Mouse (Mus musculus) testis, postnatal 14 days (tissue): Measurements from ENCODE around the gene Alg14.
A peak's percentile ranks its signal among the peaks of the same experiment; 100 is the strongest.

Source experiments
- DNase-seq: peaks from one replicate; pipeline ENCODE4 v3.0.0; 2021; ENCODE audit warnings: low spot score

Alg14 gene

DNA sequence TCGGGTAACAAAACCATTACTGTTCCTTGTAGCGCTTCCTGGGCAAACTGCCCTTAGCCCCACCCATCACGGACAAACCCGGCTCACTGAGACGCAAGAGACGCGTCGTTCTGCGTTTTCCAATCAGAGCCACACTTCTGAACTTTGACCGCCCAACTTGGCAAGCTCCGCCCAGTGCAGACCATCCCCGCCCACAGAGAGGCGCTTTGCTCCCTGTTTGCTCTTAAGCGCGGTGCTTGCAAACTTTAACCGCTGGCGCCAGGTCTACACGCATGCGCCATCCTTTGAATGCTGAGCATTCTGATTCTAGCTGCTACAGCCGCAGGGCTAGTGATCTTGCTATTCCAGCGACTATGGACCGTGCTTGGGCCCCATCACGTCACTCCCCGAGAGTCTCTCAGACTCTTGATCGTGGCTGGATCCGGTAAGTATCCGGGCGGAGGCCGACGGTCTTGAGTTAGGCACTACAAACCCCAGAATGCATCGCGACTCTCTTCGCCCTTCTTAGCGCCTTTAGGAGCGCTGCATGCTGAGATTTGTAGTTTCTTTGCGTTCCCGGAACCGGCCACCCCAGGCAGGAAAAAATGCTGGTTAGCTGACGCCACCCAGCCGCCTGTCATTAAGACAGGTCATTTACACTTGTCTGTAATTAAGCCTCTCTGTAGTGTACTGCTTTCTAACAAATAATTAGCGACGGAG, at the start of gene Alg14:
TSS of gene Alg14 (plus strand) at position 214 of the 699 bp plus-strand sequence.
- peak; percentile 95 for DNase-seq

DNA sequence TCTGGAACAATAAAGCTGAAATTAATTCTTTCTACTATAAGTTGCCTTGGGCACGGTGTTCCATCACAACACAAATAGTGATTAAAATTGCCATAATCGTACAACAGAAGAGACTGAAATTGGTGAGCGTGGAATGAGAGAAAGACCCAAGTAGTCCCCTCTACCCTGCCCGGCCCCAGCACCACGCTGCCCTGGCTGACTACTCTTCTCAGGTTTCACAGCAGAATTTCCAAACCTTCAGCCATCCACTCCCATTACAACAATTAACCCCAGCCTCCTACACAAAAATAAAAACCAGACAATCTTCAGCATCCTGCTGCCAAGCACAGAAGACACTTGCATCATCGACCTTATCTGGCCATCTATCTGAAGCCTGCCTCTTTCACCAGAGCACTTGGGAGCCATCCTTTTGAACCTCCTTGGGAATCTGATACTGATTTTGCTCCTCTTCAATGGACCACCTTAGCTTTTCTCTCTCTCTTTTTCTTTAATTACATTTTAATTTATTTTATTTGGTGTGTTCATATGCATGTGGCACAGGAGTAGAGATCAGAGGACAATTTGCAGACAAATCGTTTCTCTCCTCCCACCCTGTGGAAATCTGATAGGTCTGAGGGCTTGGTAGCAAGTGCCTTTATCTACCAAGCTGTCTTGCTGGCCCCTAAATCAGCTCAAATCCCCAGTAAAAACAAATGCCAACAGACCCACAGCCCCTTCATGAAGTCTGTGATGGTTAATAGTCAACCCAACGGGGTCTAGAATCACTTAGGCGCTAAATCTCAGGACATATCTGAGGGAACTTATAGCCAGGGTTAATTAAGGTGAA, 49.2 kb upstream of the Alg14 start:
- no peak for DNase-seq

DNA sequence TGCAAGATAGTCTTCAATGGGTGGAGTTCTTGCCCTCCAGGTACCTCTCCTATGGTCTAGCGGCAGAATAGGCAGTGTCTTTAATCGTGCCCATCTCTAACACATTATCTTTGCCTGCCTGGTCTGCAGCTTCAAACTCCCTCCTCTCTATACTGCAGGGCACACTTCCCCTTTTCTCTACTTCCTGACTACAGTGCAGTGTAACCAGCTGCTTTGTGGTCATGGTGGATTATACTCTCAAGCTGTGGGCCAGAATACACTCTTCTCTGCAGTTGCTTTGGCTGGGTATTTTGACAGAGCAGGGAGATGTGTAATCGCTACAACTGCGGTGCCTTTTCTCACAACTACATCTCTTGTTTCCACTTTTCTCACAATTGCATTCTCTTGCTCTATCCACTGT, 48.6 kb upstream of the Alg14 start:
- DNase-seq: no peak

DNA sequence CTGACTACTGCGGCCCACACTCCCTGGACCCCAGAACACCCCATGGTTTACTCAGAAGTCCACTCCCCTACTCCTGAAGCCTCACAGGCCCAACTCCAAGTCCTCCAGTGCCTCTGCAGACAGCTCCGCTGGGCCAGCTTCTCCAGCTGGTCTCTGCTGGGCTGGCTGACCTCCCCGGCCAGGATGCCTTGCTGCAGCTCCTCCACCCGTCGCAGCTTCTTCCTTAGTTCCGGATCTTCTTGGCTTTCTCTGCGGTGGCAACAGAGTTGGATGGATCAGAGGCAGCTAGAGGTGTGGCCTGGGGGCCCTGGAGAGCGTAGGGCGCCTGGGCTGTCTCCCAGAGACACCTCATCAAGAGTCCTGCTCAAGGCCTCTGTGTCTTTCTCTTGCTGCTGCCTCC, 41.5 kb upstream of the Alg14 start:
- no peak for DNase-seq

DNA sequence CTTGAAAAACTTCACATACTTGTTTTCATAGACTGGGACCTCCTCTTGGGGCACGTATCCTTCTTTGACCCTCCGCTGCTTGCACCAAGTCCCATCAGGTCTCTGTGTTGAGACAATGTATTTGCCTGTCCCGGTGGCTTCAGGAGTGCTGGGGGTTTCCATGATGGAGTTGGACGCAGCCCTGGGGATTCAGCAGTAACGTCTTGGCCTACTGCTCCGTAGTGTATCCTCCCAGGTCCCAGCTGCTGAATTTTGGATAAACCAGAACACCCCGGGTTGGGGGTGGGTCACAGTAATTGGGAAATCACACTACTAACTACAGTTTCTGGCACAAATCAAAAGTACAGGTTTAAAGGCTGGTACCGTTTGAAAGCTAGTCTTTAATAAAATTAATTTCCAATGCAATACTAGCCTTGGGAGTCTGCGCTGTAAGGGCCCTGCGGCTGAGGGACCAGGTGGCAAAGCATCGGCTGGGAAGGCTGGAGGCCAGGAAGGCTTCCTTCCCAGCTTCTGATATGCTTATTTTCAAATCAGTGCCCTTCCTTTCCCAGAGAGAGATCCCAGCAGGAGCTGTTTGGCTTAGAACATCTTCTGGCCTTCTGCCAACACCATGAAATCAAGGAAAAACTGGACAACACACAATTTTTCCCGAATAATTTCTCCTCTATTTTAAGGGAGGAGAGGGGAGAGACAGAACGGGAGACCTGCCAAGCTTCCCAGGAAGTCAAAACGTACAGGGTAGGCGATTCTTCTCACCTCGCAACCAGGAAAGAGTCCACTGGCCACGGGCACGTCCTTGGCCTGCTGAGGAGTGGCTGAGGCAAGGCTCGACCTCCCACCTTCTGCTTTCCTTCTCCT, 40.8 kb upstream of the Alg14 start:
- DNase-seq: no peak

DNA sequence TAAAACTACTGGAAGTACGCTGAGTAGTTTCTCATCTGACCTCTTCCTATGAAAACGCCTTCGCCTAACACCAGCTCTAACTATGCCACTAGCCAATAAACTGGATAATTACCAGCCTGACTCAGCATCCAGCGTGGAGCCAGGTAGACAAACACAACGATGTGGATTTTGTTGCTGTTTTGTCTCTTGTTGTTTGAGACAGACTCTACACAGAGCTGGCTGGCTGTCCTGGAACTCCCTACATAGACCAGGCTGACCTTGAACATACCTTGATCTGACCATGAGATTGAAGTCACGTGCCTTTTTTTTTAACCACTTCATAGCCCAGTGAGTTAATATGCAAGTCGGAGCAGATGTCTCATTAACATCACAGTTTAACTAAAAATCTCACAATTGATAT, 36.1 kb upstream of the Alg14 start:
- DNase-seq: no peak

DNA sequence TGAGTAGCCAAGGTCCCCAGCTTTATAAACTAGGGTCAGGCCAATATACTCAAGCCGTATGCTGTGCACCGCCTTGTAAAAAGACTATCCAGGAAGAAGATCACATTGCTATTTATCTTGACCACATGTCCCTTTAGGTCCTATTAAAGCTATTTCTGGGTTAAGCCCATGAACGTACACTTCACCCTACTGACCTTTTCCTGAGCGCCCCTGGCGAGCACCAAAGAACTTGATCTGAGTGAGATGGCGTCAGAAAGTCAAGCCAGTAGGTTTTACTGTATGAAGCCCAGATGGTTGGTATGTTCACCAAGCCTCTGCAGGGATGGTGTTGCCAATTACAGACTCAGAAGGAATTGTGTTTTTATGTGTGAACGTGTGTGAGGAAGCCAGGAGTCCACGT, 35.4 kb upstream of the Alg14 start:
- DNase-seq: no peak

DNA sequence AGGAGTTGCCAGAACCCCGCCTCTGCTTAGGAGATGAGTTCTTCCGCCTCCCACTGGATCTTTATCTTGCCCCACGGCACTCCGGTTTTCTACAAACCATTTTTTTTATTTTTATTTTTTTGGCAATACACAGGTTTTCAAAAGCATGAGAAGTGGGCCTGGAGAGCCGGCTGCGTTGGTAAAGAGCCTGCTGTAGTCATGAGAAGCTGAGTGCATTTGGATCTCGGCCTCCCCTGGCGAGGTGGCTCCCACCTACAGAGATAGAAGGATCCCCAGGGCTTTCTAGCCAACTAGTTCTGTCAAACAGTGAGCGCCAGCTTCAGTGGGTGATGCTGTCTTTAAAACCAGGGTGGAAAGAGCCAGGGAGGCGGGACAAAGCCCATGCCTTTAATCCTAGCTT, 34.2 kb upstream of the Alg14 start:
- no peak for DNase-seq

DNA sequence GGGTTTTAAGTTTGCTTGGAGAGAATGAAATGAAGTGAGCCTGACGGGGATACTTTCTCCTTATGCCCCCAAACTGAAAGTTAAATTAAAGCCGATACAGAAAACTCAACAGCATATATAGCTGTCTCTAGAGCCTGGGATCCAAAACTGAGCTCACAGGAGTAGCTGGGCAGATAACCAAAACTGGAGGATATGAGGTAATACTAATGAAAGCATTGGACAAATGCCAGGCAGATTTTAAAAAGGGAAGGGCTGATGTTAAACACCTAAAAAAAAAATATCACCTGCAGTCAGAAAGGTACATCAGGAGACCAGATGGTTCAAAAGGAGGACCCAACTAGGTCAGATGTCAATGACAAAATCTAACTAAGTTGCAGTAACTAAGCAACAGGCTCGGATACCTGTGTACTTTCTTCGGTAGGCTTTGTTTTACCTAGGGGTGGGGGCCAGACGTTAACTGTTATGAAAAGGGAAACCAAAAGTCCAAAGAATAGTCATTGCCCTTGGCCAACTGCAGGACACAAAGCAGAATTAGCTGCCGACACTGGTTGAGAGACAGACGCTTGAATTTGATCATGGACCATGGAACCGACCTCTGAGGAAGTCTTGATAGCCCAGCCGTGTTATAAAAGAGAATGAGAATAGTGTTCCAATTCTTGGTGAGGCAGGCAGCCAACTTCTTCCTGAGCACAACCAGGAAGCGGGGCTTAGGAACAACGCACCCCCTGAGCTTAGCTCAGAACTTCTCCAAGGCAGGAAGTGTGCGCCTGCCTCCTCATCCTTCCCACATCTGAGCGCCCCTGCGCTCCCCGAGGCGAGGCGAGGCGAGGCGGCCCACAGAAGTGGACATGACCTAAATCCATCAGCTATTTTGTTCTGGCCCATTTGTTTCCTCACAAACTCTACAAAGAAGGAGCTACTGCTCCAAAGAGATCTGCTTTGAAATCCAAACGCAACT, 32.8 kb upstream of the Alg14 start:
- no peak for DNase-seq

DNA sequence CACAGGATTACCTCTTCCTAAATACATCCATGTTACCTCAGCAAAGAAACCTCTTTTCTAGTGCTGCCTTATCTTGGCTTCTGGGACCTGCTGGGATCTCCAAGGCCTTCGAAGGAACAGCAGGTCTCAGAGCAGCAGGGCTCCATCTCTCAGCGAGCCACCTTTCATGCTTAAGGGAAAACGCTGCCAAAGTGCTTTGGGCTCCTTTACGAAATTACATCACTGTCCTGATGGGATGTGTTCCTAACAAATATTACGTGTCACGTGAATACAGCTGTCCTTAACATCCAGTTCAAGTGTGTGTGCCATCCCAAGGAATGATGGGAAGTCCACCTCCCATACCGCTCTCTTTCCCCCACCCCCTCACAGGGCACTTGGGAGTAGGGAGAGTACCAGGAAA, 31.5 kb upstream of the Alg14 start:
- no peak for DNase-seq

DNA sequence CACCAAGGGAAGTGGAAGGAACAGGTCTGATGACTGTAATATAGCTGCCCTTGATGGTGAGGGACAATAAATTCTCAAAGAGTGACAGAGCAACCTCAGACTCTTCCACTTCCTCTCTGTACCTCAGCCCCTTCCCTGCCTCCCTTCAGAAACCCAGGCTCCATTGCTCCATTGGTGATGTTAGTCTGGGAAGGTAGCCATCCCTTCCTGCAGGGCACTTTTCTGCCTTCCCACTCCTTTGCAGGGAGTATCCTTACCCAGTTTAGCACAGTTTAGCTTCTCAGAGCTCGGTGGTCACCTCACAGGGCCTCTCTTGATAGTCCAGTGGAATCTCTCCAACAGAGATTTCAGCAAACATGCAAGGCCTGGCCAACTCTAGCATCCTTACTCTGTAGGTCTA, 30.7 kb upstream of the Alg14 start:
- DNase-seq: no peak

DNA sequence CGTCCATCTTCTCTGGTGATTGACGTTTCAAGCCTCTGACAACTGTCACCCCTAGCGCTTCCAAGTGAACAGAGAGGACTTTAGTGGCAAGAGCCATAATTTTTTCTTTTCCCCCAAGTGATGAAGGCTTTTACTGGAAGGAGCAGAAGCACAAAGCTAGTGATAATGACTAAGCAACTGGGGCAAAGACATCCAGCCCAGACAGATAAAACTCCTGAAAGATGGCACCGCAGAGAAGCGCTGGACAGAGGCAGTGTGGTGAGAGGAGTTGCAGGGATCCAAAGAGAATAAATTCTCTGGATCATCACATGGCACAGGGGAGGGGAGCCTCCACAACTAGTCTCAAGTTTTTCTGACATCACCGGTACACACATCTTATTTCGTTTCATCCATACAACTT, 30.3 kb upstream of the Alg14 start:
- DNase-seq: no peak

DNA sequence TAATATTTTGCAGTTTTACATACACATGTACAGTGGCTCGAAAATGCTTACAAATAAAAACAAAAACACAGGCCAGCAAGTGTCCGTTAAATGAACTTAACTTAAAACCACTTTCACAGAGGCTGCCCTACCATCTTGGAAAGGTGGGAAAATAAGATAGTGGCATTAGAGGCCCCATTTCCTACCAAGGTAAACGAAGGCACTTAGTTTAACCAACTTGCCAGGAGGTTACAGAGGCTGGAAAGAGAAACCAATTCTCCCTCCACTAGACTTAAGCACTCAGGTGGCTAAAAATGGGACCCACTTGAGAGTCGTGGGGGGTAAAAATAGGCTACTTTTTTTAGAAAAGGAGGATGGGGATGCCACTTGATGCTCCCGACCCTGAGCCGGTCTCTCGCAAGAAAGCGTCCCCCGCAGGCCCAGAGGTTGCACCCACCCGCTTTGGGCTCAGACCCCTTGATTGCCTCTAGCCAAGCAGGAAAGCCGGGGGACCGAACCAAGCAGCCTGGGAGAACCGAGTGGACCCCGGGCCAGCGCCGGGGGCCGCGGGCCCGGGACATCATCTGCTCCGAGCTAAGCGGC, 29.5 kb upstream of the Alg14 start:
- peak; percentile 39 for DNase-seq

DNA sequence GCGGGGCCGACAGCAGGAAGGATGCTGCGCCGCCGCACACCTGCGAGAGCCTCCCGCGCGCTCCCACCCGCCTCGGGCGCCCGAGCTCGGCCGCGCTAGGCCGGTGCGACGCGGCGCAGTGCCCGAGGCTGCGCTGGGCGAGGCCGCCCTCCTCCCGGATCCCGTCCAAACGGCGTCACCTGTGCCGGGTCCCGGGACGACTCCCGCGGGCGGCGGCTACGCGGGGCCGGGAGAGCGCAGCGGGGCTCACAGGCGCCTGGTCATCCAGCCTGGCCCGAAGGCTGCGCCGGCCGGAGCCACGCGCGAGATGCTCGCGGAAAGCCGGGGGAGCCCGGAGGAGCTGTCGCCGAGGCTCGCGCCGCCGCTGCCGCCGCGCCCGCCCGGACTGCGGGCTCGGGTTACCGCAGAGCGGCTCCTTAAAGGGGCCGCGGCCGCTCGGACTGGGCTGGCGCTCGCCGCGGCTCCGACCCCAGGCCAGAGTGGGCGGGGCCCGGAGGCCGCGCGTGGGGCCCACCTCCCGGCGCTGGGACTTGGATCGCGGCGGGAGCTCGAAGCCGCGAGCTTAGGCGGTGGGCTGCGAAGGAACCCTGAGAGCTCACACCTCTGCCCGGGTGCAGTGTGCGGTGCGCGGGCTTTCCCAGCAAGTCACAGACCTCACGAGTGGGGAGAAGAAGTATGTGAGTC, 28.9 kb upstream of the Alg14 start:
- DNase-seq: peak; percentile 73

DNA sequence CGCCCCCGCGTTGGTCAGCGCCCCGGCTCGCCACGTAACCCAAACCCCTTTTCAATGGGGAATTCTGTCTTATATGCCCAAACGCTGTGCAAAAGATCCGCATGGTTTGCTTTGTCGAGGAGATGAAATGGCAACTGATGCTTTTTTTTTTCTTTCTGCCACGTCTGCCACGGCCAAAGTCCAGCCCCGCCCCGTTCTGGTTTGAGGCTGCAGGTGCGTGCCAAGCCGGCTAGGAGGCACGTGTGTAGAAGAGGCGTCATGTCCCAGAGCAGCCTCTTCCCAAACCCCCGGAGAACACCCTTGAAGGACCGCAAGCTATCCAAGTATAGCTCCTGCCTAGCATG, 28.4 kb upstream of the Alg14 start:
- peak; percentile 59 for DNase-seq

DNA sequence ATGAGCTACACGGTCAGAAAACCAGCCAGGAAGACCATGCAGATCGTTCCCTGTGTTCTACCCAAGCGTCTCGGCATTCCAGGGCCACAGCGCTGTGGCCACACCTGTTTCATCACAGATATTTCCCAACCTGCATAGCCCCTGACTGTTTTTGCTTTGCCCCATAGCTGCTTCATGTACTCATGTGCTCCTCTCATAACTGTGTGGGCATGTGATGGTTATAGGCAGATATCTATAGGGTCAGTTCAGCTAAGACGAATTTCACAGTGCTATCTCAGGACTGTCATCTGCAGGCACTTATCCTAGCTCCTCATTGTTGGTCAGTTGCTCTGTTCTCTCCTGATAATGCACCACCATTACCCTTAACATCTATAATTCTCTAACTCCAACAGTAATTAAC, 27.3 kb upstream of the Alg14 start:
- DNase-seq: no peak

DNA sequence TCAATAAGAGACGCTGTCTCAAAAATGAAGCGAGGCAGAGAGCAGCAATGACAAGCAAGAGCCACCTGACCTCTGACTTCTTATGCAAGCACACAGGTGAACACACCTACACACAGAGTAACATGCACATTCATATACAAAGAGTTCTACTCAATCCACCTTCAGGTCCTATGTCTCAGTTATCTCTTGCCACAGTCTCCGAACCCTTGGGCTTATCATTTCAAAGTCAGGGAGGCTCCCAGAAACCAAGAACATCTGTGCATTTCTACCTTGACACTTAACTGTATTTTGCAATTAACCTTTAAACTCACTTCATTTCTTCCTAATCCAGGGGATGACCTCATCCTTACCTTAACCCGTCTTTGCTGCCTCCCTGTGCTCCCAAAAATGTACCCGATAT, 24.3 kb upstream of the Alg14 start:
- DNase-seq: no peak

DNA sequence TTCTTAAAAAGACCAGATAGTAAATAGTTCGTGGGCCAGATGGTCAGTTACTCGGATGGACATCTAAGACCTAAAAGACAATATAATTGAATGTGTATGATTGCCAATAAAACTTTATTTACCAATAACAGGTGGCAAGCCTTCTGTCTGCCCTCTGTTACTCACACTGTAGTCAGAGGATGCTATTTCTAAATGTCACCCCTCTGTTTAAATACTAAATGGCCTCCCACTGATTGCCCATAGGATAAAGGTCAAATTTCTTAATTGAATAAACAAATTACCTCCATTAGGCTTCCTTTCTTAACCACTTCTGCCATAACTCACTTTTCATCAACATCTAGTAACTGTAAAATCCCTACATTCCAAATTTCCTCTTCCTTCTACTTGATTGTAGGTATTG, 19.0 kb upstream of the Alg14 start:
- DNase-seq: no peak

DNA sequence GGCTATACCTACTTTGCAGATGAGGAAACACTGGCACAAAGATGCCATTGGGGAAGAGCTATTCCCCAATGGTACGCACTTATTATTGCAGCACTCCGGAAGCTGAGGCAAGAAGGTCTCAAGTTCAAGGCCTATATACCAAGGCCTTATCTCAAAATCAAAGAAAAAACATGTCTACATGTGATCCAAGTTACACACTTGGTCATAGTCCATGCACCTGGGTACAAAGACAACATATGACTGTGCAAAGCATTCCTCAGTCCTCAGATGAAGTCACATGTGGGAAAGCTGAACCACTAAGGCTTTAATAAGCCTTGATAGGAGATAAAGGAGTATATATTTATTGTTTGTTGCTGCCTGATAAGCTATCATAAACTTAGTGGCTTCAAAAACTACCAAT, 17.6 kb upstream of the Alg14 start:
- no peak for DNase-seq

DNA sequence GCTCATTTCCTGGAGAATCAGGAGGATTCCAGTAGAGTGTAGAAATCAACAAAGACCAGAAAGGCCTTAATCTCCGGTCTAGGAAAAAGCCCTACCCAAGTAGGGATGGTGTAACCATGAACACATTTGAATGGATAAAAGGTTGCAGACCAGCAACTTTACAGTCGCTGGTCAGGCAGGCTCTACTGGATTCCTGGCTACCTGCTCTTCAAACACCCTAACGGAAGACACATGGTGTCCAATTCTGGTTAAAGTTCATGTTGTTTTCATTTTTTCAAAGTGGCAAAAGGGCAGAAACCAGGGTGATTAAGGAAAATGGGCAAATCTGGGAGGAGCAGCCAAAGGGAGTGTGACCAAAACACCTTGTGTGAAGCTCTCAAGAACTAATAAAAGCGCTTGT, 14.6 kb upstream of the Alg14 start:
- no peak for DNase-seq

DNA sequence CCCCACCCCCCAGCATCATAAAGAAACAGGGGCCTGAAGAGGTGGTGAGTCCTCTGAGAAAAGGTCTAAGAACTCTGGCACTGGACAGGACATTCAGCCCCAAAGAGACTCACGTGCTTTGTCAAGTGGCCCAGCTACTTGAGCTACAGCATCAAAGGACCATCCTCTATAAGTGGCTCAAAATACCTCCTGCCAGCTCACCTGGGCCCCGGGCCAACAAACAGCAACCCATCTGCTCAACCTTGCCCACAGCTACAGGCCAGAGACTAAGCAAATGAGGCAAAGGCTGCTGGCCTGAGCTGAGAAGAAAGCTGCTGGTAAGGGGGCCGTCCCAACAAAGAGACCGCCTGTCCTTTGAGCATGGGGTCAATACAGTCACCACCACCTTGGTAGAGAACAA, 14.0 kb upstream of the Alg14 start:
- DNase-seq: no peak
